Mouse (Mus musculus) midbrain, embryonic 16.5 days (tissue): ENCODE measurements around the gene Slc35c2. TPM values are rescaled to one million over a fixed set of nuclear protein-coding genes. Genes with fewer than 3 reads are reported as not detected.
A peak's percentile ranks its signal among the peaks of the same experiment; 100 is the strongest.

ENCODE experiments used
- ATAC-seq: fragments of 200-750 bp; cut with Nextera tagmentation; 2 replicates; pipeline ENCODE4 v1.8.0; 2017; ENCODE audit warnings: moderate TSS enrichment
- H3K27ac ChIP-seq: fragments of 300-500 bp; sonication (generic); 2 replicates; pipeline ENCODE4 v1.5.1; 2014; ENCODE audit warnings: mild to moderate bottlenecking, low read length, mixed read lengths
- H3K27me3 ChIP-seq: fragments of 300-500 bp; sonication (generic); 2 replicates; pipeline ENCODE4 v1.6.1; 2014; ENCODE audit warnings: low read depth, low read length, mixed read lengths; ENCODE audit not compliant: control insufficient read depth, insufficient read depth
- H3K36me3 ChIP-seq: fragments of 300-500 bp; sonication (generic); 2 replicates; pipeline ENCODE4 v1.6.1; 2014; ENCODE audit warnings: mild to moderate bottlenecking, low read length, moderate library complexity, mixed read lengths; ENCODE audit not compliant: control insufficient read depth, insufficient read depth
- H3K4me1 ChIP-seq: fragments of 300-500 bp; sonication (generic); 2 replicates; pipeline ENCODE4 v1.6.1; 2014; ENCODE audit warnings: mild to moderate bottlenecking, low read length, mixed read lengths; ENCODE audit not compliant: control insufficient read depth, insufficient read depth
- H3K4me2 ChIP-seq: fragments of 300-500 bp; sonication (generic); 2 replicates; pipeline ENCODE4 v1.6.1; 2014; ENCODE audit warnings: mild to moderate bottlenecking, low read length, mixed read lengths
- H3K4me3 ChIP-seq: fragments of 300-500 bp; sonication (generic); 2 replicates; pipeline ENCODE4 v1.5.1; 2014; ENCODE audit warnings: low read depth, mild to moderate bottlenecking, low read length, moderate library complexity, mixed read lengths
- H3K9ac ChIP-seq: fragments of 300-500 bp; sonication (generic); 2 replicates; pipeline ENCODE4 v1.6.1; 2014; ENCODE audit warnings: low read depth, low read length, mixed read lengths
- H3K9me3 ChIP-seq: fragments of 300-500 bp; sonication (generic); replicated peaks from 2 replicates; pipeline ENCODE4 v1.6.1; 2014; ENCODE audit warnings: mild to moderate bottlenecking, low read length, mixed read lengths; ENCODE audit not compliant: control insufficient read depth, poor library complexity, severe bottlenecking
- WGBS: fragments of 180-500 bp; shearing (Covaris S2); extraction: QIAGEN DNeasy Blood & Tissue Kit; methylation state at CpG from one replicate; pipeline ENCODE4 v1.1.7; 2014; 5-methylcytosine and 5-hydroxymethylcytosine counted together
- polyA plus RNA-seq: library from polyadenylated mRNA; unstranded; fragments of >200 nt; fragmentation: Nextera tagmentation; extraction: Ambion mirVana; gene quantifications from 2 replicates; pipeline ENCODE4 v1.2.1, GENCODE M21; 2015

Gene Slc35c2
- polyA plus RNA-seq, 1 experiment from 2014 or later, result 68.0 TPM

DNA sequence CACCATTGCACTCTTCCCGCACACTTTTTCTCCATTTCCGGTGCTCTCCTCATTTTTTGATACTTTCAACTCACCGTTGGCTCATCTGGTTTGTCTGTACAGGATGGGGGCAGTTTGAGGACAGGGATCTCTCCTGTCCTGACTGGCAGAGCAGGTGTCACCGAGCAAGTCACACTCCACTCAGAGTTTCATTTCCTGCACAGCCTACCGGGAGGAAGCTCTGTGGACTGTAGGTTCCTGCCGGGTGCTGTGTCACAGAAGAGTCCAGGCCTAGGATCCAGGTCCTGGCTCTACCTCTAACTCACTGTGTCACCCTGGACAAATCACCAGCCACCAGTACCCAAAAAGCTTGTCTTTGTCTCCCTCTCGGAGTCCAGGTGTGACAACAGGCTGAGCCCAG is 45.9 kb downstream of the Slc35c2 start:
- WGBS, result 81% methylated on average over 7 of the region's 7 CpGs
- Histone ChIP-seq H3K9me3 (no peaks in the 10 kb centered on the region), H3K27me3 (peaks cover 9% of the 10 kb centered on the region), H3K4me1 (peaks cover 28% of the 10 kb centered on the region), H3K4me3 (no peak overlapping the region), H3K36me3 (no peaks in the 10 kb centered on the region), H3K27ac (no peak overlapping the region), H3K4me2 (no peak overlapping the region), H3K9ac (no peak overlapping the region)
- no peak for ATAC-seq

DNA sequence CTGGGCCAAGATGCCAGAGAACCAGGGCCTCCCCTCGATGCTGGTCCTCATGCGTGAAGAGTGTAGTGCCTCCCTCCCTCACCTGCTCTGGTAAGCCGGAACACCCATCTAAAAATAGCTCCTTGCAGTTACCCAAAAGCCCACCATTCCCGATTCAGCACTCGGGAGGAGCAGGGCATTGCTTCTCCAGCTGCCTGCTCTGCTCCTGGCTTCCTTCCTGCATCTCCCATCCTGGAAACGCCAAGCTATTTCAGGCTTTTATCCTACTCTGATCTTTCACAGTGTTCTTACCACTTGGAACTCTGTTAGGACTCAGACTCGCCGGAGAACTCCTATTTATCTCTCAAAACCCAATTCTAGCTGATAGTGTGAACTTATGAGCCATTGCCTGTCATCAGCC is 47.3 kb downstream of the Slc35c2 start:
- no peak overlapping the region for H3K27ac ChIP-seq
- no peak overlapping the region for H3K4me3 ChIP-seq
- no peaks in the 10 kb centered on the region for H3K36me3 ChIP-seq
- no peaks in the 10 kb centered on the region for H3K9me3 ChIP-seq
- no peak overlapping the region for H3K9ac ChIP-seq
- 43% methylated on average over 8 of the region's 8 CpGs for WGBS
- peaks cover 9% of the 10 kb centered on the region for H3K27me3 ChIP-seq
- H3K4me2 ChIP-seq, result no peak overlapping the region
- H3K4me1 ChIP-seq, result peaks cover 23% of the 10 kb centered on the region
- no peak for ATAC-seq

DNA sequence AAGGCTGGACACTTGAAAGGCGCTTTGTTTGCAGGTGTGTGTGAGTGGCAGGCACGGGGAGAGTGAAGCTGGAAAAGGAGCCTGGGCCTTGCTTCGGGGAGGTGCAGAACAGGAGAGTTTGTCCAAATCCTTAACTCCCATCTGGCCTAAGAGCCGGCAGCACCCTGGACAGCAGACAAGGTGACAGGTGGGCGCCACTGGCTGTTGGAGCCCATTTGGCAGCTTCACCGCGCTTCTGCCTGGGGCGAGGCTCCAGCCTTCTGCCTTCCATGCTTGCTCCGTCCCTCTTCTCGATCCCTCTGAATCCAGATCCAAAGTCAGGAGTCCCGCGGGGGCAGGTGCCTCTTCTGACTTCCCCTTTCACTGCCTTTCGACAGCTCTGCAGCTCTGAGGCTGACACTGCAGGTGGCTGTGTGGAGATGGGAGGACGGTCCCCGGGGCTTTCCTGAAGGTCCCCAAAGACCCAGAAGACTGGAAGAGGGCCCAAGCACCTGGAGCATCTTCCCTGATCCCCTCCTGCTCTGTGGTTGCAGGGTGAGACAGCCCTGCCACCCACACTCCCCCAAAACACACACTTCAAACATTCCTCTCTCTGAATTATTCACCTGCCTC is 48.0 kb downstream of the Slc35c2 start:
- Histone ChIP-seq H3K9ac (peak overlapping the region; percentile 28), H3K4me3 (no peak overlapping the region), H3K27me3 (peaks cover 9% of the 10 kb centered on the region), H3K36me3 (no peaks in the 10 kb centered on the region), H3K4me1 (peaks cover 28% of the 10 kb centered on the region), H3K9me3 (no peaks in the 10 kb centered on the region), H3K4me2 (no peak overlapping the region), H3K27ac (no peak overlapping the region)
- 25% methylated on average over 15 of the region's 15 CpGs for WGBS
- ATAC-seq, result no peak

DNA sequence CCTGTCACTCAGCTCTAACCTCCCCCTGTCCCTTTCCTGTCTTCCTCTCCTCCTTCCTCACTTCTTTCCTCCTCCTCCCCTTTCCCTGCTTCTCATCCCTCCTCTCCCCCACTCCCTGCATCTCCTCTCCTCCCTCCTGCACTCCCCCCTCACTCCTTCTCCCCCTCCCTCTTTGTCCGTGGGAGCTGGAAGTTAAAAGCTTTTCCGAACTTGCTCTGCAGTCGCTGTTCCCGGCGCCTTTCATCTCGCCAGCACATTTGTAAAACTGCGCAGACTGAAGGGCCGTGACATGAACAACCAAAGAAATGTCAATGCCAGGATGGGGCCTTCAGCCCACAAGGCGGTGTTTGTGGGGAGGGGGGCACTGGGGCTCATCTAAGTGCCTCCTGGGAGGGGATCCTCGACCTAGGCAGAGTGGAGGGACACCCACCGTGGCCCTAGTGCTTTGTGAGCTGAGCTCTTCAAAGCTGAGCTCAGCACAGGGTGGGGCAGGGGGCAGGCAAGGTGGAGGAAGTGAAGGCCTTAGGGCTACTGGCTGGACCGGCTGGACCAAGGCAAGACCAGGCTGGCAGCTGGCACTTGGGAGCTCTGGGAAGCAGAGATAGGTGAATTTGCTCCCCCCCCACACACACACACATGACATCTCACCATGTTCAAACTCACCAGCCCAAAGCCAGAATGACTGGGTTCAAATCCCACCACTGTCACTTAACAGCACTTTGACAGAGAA is 49.1 kb downstream of the Slc35c2 start:
- ATAC-seq, result no peak
- Histone ChIP-seq H3K9ac (no peak overlapping the region), H3K4me3 (no peak overlapping the region), H3K4me2 (no peak overlapping the region; the same call in 1 of the 2 replicates), H3K27me3 (peaks cover 9% of the 10 kb centered on the region), H3K36me3 (no peaks in the 10 kb centered on the region), H3K27ac (peak overlapping the region; percentile 35; the same call in 1 of the 2 replicates), H3K9me3 (no peaks in the 10 kb centered on the region), H3K4me1 (peaks cover 30% of the 10 kb centered on the region)
- 3% methylated on average over 12 of the region's 12 CpGs for WGBS

DNA sequence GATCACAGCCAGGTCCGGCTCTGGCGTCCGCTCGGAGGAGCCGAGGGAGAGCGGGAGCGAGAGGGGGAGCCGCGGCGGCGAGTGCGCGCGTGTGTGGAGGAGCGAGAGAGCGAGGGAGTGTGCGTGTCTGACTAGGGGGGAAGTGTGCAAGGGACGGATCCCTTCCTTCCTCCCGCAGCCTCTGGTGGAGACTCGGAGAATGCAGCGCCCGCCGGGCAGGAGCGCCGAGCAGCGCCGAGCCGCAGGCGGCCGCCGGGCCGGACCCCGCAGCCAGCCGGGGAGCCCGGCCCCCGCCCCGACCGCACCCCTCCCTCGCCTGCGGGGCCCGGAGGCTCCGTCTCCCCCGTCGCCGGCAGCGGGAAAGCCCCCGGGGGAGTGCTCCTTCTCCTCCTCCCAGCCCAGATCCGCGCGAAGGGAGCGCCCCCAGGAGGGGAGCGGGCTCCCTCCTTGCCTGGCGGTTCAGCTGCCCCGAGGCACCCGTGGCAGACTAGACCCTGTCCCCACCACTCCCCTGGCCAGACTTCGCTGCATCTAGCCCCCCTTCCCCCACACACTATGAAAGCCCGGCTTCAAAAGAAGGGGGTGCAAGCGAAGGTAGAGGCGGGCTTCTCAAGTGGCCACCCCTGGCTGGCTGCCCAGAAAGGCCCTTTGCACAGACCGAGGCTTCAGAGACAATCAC is 52.9 kb downstream of the Slc35c2 start, which contains the start of gene Cdh22:
Gene Cdh22, minus strand, starts transcription at position 241 of the 679 bp plus-strand sequence.
- H3K36me3 ChIP-seq, result no peaks in the 10 kb centered on the region
- peak within 1 kb of the TSS; percentile 93 for H3K4me2 ChIP-seq
- peak; percentile 80 for ATAC-seq
- H3K9me3 ChIP-seq, result no peaks in the 10 kb centered on the region
- peaks cover 7% of the 10 kb centered on the region for H3K27me3 ChIP-seq
- peaks cover 27% of the 10 kb centered on the region for H3K4me1 ChIP-seq
- peak within 1 kb of the TSS; percentile 59 for H3K4me3 ChIP-seq
- 1% methylated on average over 44 of the region's 60 CpGs for WGBS
- peak within 1 kb of the TSS; percentile 75 for H3K27ac ChIP-seq
- peak within 1 kb of the TSS; percentile 83 for H3K9ac ChIP-seq

DNA sequence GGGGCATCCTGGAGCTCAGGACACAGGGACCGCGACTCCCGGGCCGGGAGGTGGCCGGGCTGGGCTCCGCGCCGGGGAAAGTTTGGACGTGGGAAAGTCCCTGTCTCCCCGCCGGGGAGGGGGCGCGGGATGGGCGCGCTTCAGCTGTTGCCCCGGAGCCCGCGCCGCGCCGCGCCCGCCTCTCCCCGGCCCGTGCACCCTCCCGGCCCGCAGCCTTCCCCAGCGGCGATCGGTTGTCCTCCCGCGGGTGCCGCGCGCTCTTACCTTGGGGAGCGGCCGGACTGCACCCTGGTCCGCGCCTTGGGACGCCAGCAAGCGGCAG is 53.4 kb downstream of the Slc35c2 start:
- ATAC-seq, result peak; percentile 32
- H3K4me1 ChIP-seq, result peaks cover 27% of the 10 kb centered on the region
- peak overlapping the region; percentile 59 for H3K4me3 ChIP-seq
- H3K27ac ChIP-seq, result peak overlapping the region; percentile 75
- H3K9ac ChIP-seq, result peak overlapping the region; percentile 83
- WGBS, result under 1% methylated on average over 23 of the region's 41 CpGs
- H3K36me3 ChIP-seq, result no peaks in the 10 kb centered on the region
- no peaks in the 10 kb centered on the region for H3K9me3 ChIP-seq
- H3K27me3 ChIP-seq, result peaks cover 5% of the 10 kb centered on the region
- peak overlapping the region; percentile 93 for H3K4me2 ChIP-seq

DNA sequence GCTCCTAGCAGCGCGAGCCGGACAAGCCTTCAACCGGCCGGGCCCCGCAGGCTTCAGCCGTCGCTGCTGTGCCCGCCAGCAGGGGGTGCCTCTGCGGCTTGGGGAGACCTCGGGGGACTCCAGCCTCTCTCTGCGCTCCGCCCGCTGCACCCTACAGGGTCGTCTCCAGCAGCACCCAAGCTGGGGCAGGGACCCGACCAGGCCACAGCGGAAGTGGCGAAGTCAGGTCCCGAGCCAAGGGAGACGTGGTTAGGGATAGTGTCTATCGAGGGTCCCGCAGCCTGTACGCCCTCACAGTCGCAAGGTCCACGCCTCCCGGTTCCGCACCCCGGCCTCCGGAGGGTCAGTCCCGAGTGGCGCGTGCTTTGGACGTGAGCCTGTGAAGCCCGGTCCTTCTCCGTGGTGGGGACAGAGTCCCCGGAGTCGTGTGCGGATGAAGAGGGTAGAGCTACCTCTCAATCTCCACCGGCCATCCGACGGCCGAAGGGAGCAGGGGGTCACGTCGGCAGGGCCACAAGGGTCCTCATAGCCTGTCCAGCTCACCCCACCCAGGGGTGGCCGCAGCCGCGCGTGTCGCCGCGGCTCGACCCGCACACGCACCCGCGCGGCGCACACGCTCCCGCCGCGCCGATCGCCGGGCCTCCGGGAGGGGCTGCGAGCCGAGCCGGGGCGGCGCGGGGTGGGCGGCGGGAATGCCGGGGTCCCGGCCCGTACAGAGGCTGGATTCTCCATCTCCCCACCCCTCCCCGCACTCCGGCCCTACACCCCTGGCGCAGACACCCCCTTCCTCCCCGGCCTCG is 54.0 kb downstream of the Slc35c2 start:
- Histone ChIP-seq H3K4me3 (peak overlapping the region; percentile 59), H3K27me3 (peaks cover under 1% of the 10 kb centered on the region), H3K4me2 (peak overlapping the region; percentile 93), H3K27ac (peak overlapping the region; percentile 75), H3K9ac (peak overlapping the region; percentile 83), H3K4me1 (peaks cover 31% of the 10 kb centered on the region), H3K36me3 (no peaks in the 10 kb centered on the region), H3K9me3 (no peaks in the 10 kb centered on the region)
- under 1% methylated on average over 62 of the region's 82 CpGs for WGBS
- 0 out of 2 replicates have a peak, but pooled peaks have one; percentile 6 for ATAC-seq

DNA sequence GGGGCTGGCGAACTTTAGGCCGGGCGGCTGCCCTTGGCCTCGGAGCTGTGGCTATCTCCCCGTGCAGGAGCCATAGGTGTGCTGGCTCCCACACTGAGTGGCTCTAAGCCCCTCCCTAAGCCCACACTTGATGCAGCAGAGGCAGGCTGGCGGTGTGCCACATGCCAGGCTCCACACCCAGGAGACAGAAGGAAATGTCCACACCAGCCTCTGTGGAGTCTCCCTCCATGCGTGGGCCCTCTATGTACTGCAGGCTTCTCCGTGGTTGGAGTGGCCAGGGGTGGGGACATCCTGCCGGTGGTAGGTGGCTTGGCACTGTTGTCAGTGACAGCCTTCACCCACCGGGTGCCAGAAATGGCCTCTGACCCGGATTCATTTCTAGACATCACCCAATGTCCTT is 58.6 kb downstream of the Slc35c2 start:
- no peak for ATAC-seq
- H3K4me1 ChIP-seq, result peaks cover 30% of the 10 kb centered on the region
- H3K36me3 ChIP-seq, result no peaks in the 10 kb centered on the region
- H3K9me3 ChIP-seq, result no peaks in the 10 kb centered on the region
- no peak overlapping the region for H3K27ac ChIP-seq
- H3K4me2 ChIP-seq, result no peak overlapping the region
- peaks cover 3% of the 10 kb centered on the region for H3K27me3 ChIP-seq
- H3K9ac ChIP-seq, result no peak overlapping the region
- H3K4me3 ChIP-seq, result no peak overlapping the region
- WGBS, result 79% methylated on average over 11 of the region's 11 CpGs
